Mouse (Mus musculus): ENCODE measurements around the gene Cops2.

GRCm38 (mm10) chr2:125857707-125858106, 1.2 kb downstream of the Cops2 start:
- no peak for TF ChIP-seq CTCF (IDR thresholded peaks at IDR 0.05; ENCODE audit: low read depth)
- TF ChIP-seq EP300 (IDR thresholded peaks at IDR 0.05; ENCODE audit: low read depth), result no peak
